Mouse (Mus musculus) megakaryocyte, adult 5-6 weeks (primary cell): Measurements from ENCODE around the gene Tmem170. TPM values are rescaled to one million over a fixed set of nuclear protein-coding genes. Genes with fewer than 3 reads are reported as not detected.

Experiments
- ATAC-seq: 2 replicates; pipeline ENCODE4 v1.8.0; 2016; ENCODE audit warnings: mild to moderate bottlenecking, inconsistent platforms; ENCODE audit not compliant: poor library complexity, severe bottlenecking
- total RNA-seq, 2 experiments: library from RNA; stranded (forward) in 1 of 2; stranded (reverse) in 1 of 2; fragments of 153-499, 151-499 nt in 1 of 2; fragments of 221-1000, 200-1000 nt in 1 of 2; gene quantifications; 2 replicates each; pipeline versions ENCODE4 v1.2.3 to v1.2.4; 2015 to 2017

Gene Tmem170
- total RNA-seq (2015), result 1.6 and 2.9 TPM in 2 replicates
- 1.4 and 1.8 TPM in 2 replicates for total RNA-seq (2017)

- peak; percentile 95 for ATAC-seq
These were observed at the start of gene Tmem170 for GRCm38 (mm10) chr8:111876355-111876948. Gene Tmem170 (minus strand): TSS chr8:111876750.

DNA sequence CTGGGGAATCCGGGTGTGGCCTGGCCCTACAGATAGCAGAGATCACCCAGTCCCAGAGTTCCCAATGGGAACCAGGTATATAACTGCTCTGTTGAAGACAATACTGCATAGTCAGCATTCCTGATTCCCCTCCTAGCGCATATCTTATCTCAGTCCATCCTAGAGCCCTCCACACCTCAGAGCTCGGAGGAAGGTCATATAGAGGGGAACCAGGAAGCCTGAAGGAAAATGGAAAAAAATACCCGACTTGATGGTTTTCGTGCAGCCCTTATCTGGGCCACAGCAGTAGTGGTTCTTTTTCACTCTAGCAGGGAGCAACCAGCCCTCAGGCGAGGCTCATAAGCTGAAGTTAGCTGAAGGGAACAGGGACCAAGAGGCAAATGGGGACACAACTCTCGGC, 48.4 kb upstream of the Tmem170 start:
- no peak for ATAC-seq

DNA sequence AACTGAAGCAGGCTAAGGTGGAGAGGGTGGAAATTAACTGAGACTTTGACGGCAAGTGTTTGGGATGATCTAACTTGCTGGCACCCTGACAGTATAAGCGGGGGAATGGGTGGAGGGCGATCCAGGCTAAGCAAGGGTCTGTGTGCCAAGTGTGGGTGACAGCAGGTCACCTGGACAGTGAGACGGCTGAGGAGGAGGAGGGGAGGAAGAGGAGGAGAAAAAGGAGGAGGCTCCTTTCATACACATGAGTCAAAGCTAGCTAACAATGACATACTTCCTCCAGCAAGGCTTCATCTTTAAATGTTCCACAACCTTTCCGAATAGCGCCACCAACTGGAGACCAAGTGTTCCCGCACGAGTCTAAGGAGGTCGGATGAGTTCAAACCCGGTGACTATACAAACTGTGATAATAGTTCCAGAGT, 46.8 kb upstream of the Tmem170 start:
- ATAC-seq, result peak; percentile 85

DNA sequence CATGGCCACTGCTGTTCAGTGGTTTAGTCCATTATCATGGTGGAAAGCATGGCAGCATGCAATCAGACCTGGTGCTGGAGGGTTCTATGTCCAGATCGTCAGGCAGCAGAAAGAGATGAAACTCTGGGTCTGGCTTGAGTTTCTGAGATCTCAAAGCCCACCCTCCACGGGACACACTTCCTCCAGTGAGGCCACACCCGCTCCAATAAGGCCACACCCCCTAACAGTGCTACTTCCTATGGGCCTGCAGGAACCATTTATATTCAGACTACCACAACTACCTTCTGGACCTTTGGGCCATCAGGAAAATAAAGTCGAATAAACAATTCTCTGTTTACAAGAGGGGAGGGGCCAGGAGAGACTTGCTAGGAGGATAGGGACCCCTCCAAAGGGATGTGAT, 44.4 kb upstream of the Tmem170 start:
- no peak for ATAC-seq

- no peak for ATAC-seq
These were observed 43.1 kb upstream of the Tmem170 start for GRCm38 (mm10) chr8:111919663-111920062.

GRCm38 (mm10) chr8:111912860-111913432, 36.4 kb upstream of the Tmem170 start:
- ATAC-seq, result no peak

DNA sequence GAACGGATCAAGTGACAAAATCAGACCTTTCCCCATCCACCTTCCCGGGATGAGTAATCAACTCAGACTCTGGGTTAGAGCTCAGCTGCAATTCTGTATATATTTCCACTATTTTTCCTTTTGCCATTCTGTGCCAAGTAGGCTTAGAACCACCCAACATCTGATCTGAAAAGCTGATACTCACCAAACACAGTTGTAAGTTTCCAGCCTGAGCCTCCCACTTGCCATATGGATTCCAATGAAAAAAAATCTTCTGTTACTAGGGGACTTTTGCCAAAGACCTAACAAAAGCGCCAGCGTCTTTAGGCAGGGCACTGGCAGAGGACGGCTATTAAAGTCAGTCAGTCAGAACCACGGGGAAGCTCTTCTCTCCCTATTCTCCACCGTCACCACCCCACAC, 35.0 kb upstream of the Tmem170 start:
- no peak for ATAC-seq

GRCm38 (mm10) chr8:111909621-111910450, 33.3 kb upstream of the Tmem170 start, which contains the start of gene Chst5:
Gene Chst5 (minus strand): TSS chr8:111910447.
- ATAC-seq, result no peak

DNA sequence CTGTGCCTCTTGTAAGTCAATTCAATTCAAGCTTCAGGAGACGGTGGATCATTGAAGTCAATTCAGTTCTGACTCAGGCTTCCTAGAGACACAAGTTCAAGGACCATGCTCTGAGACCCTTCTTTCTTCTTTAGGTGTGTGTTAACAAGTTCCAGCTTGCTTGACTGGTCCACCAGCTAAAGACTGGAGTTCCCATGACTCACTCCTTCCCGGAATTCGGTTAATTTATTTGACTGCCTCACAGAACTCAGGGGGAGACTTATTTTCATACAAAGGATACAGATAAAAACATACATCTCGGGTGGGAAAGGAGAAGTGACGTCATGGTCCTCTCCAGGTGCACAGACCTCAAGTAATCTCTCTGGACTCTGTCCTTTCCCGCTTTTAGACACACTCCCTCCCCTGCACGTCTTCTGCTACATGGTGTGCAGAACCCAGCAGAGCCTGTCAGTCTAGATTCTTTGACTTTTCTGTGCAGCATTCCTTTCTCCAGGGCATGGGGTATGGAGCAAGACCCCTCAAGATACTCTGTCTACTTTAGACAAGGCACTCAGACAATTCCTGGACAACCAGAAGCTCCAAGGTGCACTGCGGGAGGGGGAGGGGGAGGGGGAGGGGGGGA, 29.1 kb upstream of the Tmem170 start:
- ATAC-seq, result no peak

DNA sequence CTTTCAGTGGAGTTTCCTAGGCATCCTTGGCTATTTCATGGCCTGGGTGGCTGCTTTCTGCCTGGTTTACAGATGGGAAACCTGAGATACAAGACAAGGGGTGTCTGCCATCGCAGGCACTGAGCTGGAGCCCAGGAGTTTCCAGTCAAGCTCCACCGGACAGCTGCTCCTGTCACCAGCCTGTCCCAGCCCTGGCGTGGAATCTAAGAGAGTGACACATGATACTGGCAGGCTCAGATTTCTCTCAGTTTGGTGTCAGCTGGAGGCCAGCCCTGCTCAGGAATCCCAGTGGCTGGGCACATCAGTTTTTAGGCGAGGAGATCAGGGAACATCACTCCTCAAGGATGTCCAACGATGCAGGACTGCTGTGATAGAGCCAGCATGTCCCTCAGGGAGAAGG, 25.5 kb upstream of the Tmem170 start:
- no peak for ATAC-seq

- no peak for ATAC-seq
These were observed 22.0 kb upstream of the Tmem170 start for GRCm38 (mm10) chr8:111898586-111898985.

GRCm38 (mm10) chr8:111894955-111895354, 18.4 kb upstream of the Tmem170 start:
- ATAC-seq, result no peak

DNA sequence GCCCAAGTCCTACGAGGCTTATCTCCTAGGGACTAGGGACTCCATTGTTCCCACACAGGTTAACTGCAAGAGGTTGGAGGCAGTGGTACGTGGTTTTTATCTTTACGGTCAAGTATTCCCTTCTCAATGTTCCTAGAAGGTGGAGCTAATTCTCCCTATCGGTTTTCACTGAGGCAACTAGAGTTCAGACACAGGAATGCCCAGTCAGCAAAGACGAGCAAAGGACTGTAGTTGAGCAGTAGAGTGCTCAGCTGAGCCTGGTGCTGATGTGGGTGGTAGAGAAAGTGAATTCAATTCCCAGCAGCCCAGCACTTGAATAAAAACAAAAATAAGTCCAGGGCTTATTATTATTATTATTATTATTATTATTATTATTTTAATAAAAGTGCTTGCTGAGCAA, 16.1 kb upstream of the Tmem170 start:
- ATAC-seq, result no peak

- ATAC-seq, result no peak
These were observed 15.4 kb upstream of the Tmem170 start for GRCm38 (mm10) chr8:111891983-111892382.

DNA sequence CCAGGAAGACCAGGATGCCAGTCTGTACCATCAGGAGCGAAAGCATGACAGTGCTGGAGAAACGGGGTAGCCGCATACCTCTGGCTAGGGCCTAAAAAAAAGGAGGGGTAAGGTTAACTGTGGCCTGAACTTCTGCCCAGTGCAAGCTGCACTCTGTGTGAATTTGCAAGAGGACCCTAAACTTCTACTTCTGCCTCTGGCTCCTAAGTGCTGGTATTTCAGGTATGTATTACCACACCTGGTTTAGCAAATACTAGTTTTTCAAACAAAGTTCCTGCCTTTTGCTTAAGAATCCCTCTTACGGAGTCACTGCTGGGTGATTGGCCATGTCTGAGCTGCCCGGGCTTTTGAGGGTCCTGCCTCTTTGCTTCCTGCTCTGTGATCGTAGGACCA, 14.4 kb upstream of the Tmem170 start:
- peak; percentile 15; the same call in 1 of the 2 replicates for ATAC-seq

- no peak for ATAC-seq
These were observed 13.7 kb upstream of the Tmem170 start for GRCm38 (mm10) chr8:111889931-111890910.

- ATAC-seq, result no peak
These were observed 11.6 kb upstream of the Tmem170 start for GRCm38 (mm10) chr8:111888091-111888650.

DNA sequence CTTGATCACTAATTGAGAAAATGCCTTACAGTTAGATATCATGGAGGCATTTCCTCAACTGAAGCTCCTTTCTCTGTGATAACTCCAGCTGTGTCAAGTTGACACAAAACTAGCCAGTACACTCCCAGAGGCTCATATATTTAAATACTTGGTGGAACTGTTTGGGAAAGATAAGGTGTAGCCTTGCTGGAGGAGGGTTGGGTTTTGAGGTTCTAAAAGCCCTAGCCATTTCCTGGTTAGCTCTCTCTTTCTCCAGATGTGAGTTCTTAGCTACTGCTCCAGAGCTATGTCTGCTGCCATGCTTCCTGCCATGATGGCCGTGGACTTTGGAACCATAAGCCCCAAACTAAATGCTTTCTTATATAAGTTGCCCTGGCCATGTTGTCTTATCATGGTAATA, 10.9 kb upstream of the Tmem170 start:
- ATAC-seq, result no peak

- no peak for ATAC-seq
These were observed 7.1 kb upstream of the Tmem170 start for GRCm38 (mm10) chr8:111883615-111884014.

- ATAC-seq, result peak; percentile 69
These were observed 5.0 kb upstream of the Tmem170 start for GRCm38 (mm10) chr8:111881591-111881990.
